Mouse (Mus musculus): ENCODE results near the gene Actl7b. TPM values are rescaled to one million over a fixed set of nuclear protein-coding genes. Genes with fewer than 3 reads are reported as not detected.

Gene Actl7b
- total and polyA plus RNA-seq, 3 experiments: not detected

- no peaks in the 10 kb centered on the region for H3K36me3 ChIP-seq (ENCODE audit: control insufficient read depth in 1 of 2, insufficient read depth in 2 of 2, low read length in 2 of 2)
Observed at GRCm38 (mm10) chr4:56713155-56713554, 28.1 kb downstream of the Actl7b start.

GRCm38 (mm10) chr4:56702234-56702633, 39.0 kb downstream of the Actl7b start:
- Histone ChIP-seq H3K4me3 (ENCODE audit: control insufficient read depth in 1 of 2, insufficient read depth in 1 of 2, low read depth in 2 of 2, low read length in 2 of 2) (no peak overlapping the region), H3K27ac (ENCODE audit: control insufficient read depth, low read depth, low read length) (no peak overlapping the region)

More at GRCm38 (mm10) chr4:56713155-56713554, 28.1 kb downstream of the Actl7b start:
- Histone ChIP-seq H3K9ac (ENCODE audit: control insufficient read depth, low read depth, low read length, poor library complexity, severe bottlenecking) (no peak overlapping the region), H3K4me3 (ENCODE audit: control insufficient read depth in 1 of 2, insufficient read depth in 1 of 2, low read depth in 2 of 2, low read length in 2 of 2) (no peak overlapping the region), H3K27ac (ENCODE audit: control insufficient read depth, low read depth, low read length) (no peak overlapping the region), H3K9me3 (replicated peaks; ENCODE audit: insufficient read depth, low read length) (no peaks in the 10 kb centered on the region), H3K79me2 (ENCODE audit: control insufficient read depth, insufficient read depth, low read length, poor library complexity) (no peaks in the 10 kb centered on the region), H3K4me1 (ENCODE audit: control insufficient read depth in 1 of 2, insufficient read depth in 2 of 2, low read length in 2 of 2) (no peaks in the 10 kb centered on the region), H3K27me3 (ENCODE audit: control insufficient read depth in 1 of 2, insufficient read depth in 2 of 2, low read length in 2 of 2) (no peaks in the 10 kb centered on the region; a peak in 1 of 4 replicates)
- no peak for DNase-seq (ENCODE audit: low read depth, low spot score)
- TF ChIP-seq NRF1 (IDR thresholded peaks at IDR 0.05; ENCODE audit: insufficient read depth, low read depth, low read length, poor library complexity, severe bottlenecking) (no peak), KAT2A (conservative IDR thresholded peaks at IDR 0.05; ENCODE audit: low read depth, low read length) (no peak), TBP (IDR thresholded peaks at IDR 0.05; ENCODE audit: low read depth, low read length) (no peak), MEF2A (IDR thresholded peaks at IDR 0.05; ENCODE audit: extremely low read depth, insufficient replicate concordance, low read depth, low read length, poor library complexity, severe bottlenecking) (no peak), MAZ (IDR thresholded peaks at IDR 0.05; ENCODE audit: low read depth, low read length) (no peak), MYB (IDR thresholded peaks at IDR 0.05; ENCODE audit: low read depth, low read length) (no peak)

GRCm38 (mm10) chr4:56698671-56699070, 42.6 kb downstream of the Actl7b start:
- Histone ChIP-seq H3K9me3 (replicated peaks; ENCODE audit: insufficient read depth, low read length) (no peaks in the 10 kb centered on the region), H3K4me1 (ENCODE audit: control insufficient read depth in 1 of 2, insufficient read depth in 2 of 2, low read length in 2 of 2) (no peaks in the 10 kb centered on the region), H3K4me3 (ENCODE audit: control insufficient read depth in 1 of 2, insufficient read depth in 1 of 2, low read depth in 2 of 2, low read length in 2 of 2) (no peak overlapping the region), H3K9ac (ENCODE audit: control insufficient read depth, low read depth, low read length, poor library complexity, severe bottlenecking) (no peak overlapping the region), H3K27me3 (ENCODE audit: control insufficient read depth in 1 of 2, insufficient read depth in 2 of 2, low read length in 2 of 2) (no peaks in the 10 kb centered on the region), H3K79me2 (ENCODE audit: control insufficient read depth, insufficient read depth, low read length, poor library complexity) (no peaks in the 10 kb centered on the region), H3K36me3 (ENCODE audit: control insufficient read depth in 1 of 2, insufficient read depth in 2 of 2, low read length in 2 of 2) (no peaks in the 10 kb centered on the region), H3K27ac (ENCODE audit: control insufficient read depth, low read depth, low read length) (no peak overlapping the region)
- TF ChIP-seq TAL1 (IDR thresholded peaks at IDR 0.05; ENCODE audit: low read length) (no peak), ZKSCAN1 (IDR thresholded peaks at IDR 0.05; ENCODE audit: low read depth, low read length) (no peak), CHD2 (IDR thresholded peaks at IDR 0.05; ENCODE audit: low read length) (no peak), POLR2AphosphoS2 (IDR thresholded peaks at IDR 0.05; ENCODE audit: low read length) (no peak), USF2 (IDR thresholded peaks at IDR 0.05; ENCODE audit: borderline replicate concordance in 1 of 2, insufficient read depth in 1 of 2, low read depth in 1 of 2, low read length in 2 of 2) (no peak), ZNF384 (IDR thresholded peaks at IDR 0.05; ENCODE audit: low read depth, low read length) (no peak), ETS1 (IDR thresholded peaks at IDR 0.05; ENCODE audit: low read depth, low read length) (no peak), MYC (IDR thresholded peaks at IDR 0.05; ENCODE audit: low read depth, low read length) (no peak), USF1 (IDR thresholded peaks at IDR 0.05; ENCODE audit: low read depth, low read length) (no peak), MAFK (IDR thresholded peaks at IDR 0.05; ENCODE audit: borderline replicate concordance, low read depth, low read length) (no peak), SMC3 (IDR thresholded peaks at IDR 0.05; ENCODE audit: low read depth, low read length) (no peak), MAZ (IDR thresholded peaks at IDR 0.05; ENCODE audit: low read depth, low read length) (no peak), RCOR1 (IDR thresholded peaks at IDR 0.05; ENCODE audit: low read depth, low read length) (no peak)
- DNase-seq (ENCODE audit: low read depth, low spot score): no peak

More at GRCm38 (mm10) chr4:56702234-56702633, 39.0 kb downstream of the Actl7b start:
- Histone ChIP-seq H3K79me2 (ENCODE audit: control insufficient read depth, insufficient read depth, low read length, poor library complexity) (no peaks in the 10 kb centered on the region), H3K9me3 (replicated peaks; ENCODE audit: insufficient read depth, low read length) (no peaks in the 10 kb centered on the region), H3K36me3 (ENCODE audit: control insufficient read depth in 1 of 2, insufficient read depth in 2 of 2, low read length in 2 of 2) (no peaks in the 10 kb centered on the region), H3K9ac (ENCODE audit: control insufficient read depth, low read depth, low read length, poor library complexity, severe bottlenecking) (no peak overlapping the region), H3K27me3 (ENCODE audit: control insufficient read depth in 1 of 2, insufficient read depth in 2 of 2, low read length in 2 of 2) (no peaks in the 10 kb centered on the region), H3K4me1 (ENCODE audit: control insufficient read depth in 1 of 2, insufficient read depth in 2 of 2, low read length in 2 of 2) (no peaks in the 10 kb centered on the region)
- DNase-seq (ENCODE audit: low read depth, low spot score): no peak
- TF ChIP-seq TBP (IDR thresholded peaks at IDR 0.05; ENCODE audit: low read depth, low read length) (no peak), NELFE (IDR thresholded peaks at IDR 0.05; ENCODE audit: low read depth, low read length) (no peak), MAFK (IDR thresholded peaks at IDR 0.05; ENCODE audit: borderline replicate concordance, low read depth, low read length) (no peak), MEF2A (IDR thresholded peaks at IDR 0.05; ENCODE audit: extremely low read depth, insufficient replicate concordance, low read depth, low read length, poor library complexity, severe bottlenecking) (no peak), POLR2AphosphoS2 (IDR thresholded peaks at IDR 0.05; ENCODE audit: low read length) (no peak), MAZ (IDR thresholded peaks at IDR 0.05; ENCODE audit: low read depth, low read length) (no peak), NRF1 (IDR thresholded peaks at IDR 0.05; ENCODE audit: insufficient read depth, low read depth, low read length, poor library complexity, severe bottlenecking) (no peak), CTCF (IDR thresholded peaks at IDR 0.05 in 2 of 3, conservative IDR thresholded peaks at IDR 0.05 in 1 of 3; ENCODE audit: control insufficient read depth in 1 of 3, insufficient read depth in 1 of 3, low read depth in 2 of 3, low read length in 3 of 3, poor library complexity in 1 of 3, severe bottlenecking in 1 of 3) (no peak), ZNF384 (IDR thresholded peaks at IDR 0.05; ENCODE audit: low read depth, low read length) (no peak), CHD1 (IDR thresholded peaks at IDR 0.05; ENCODE audit: low read depth, low read length) (no peak), POLR2A (IDR thresholded peaks at IDR 0.05; ENCODE audit: control insufficient read depth in 1 of 2, insufficient read depth in 1 of 2, low read depth in 1 of 2, low read length in 2 of 2, poor library complexity in 1 of 2) (no peak), BHLHE40 (IDR thresholded peaks at IDR 0.05; ENCODE audit: borderline replicate concordance, low read depth, low read length) (no peak), ELF1 (IDR thresholded peaks at IDR 0.05; ENCODE audit: low read depth, low read length) (no peak), RCOR1 (IDR thresholded peaks at IDR 0.05; ENCODE audit: low read depth, low read length) (no peak)
